Mouse (Mus musculus) forebrain, embryonic 11.5 days (tissue): ENCODE measurements around the gene Prlr. TPM values are rescaled to one million over a fixed set of nuclear protein-coding genes. Genes with fewer than 3 reads are reported as not detected.

Source experiments
- ATAC-seq: fragments of 200-750 bp; cut with Nextera tagmentation; replicated peaks from 2 replicates; pipeline ENCODE4 v1.8.0; 2017; ENCODE audit warnings: moderate TSS enrichment; ENCODE audit not compliant: low FRiP score
- DNase-seq: peaks from one replicate; pipeline ENCODE4 v3.0.0-alpha.2; 2017; ENCODE audit warnings: low spot score
- H3K27ac ChIP-seq: fragments of 300-500 bp; sonication (generic); 2 replicates; pipeline ENCODE4 v1.5.1; 2014; ENCODE audit warnings: low read depth, low read length
- H3K27me3 ChIP-seq: fragments of 300-500 bp; sonication (generic); 2 replicates; pipeline ENCODE4 v1.6.1; 2014; ENCODE audit warnings: mild to moderate bottlenecking, low read length, mixed read lengths; ENCODE audit not compliant: control insufficient read depth, insufficient read depth
- H3K36me3 ChIP-seq: fragments of 300-500 bp; sonication (generic); 2 replicates; pipeline ENCODE4 v1.6.1; 2014; ENCODE audit warnings: mild to moderate bottlenecking, low read length, moderate library complexity, mixed read lengths; ENCODE audit not compliant: control insufficient read depth, insufficient read depth
- H3K4me1 ChIP-seq: fragments of 300-500 bp; sonication (generic); replicated peaks from 2 replicates; pipeline ENCODE4 v1.6.1; 2014; ENCODE audit warnings: low read length, mixed read lengths; ENCODE audit not compliant: control insufficient read depth, insufficient read depth
- H3K4me2 ChIP-seq: fragments of 300-500 bp; sonication (generic); 2 replicates; pipeline ENCODE4 v1.6.1; 2014; ENCODE audit warnings: low read depth, mild to moderate bottlenecking, low read length, moderate library complexity, mixed read lengths; ENCODE audit not compliant: severe bottlenecking
- H3K4me3 ChIP-seq: fragments of 300-500 bp; sonication (generic); 2 replicates; pipeline ENCODE4 v1.5.1; 2014; ENCODE audit warnings: low read depth, low read length
- H3K9ac ChIP-seq: fragments of 300-500 bp; sonication (generic); 2 replicates; pipeline ENCODE4 v1.6.1; 2014; ENCODE audit warnings: low read length
- H3K9me3 ChIP-seq: fragments of 300-500 bp; sonication (generic); 2 replicates; pipeline ENCODE4 v1.6.1; 2016; ENCODE audit warnings: low read length, mixed read lengths; ENCODE audit not compliant: control insufficient read depth
- WGBS: fragments of 180-500 bp; shearing (Covaris S2); extraction: QIAGEN DNeasy Blood & Tissue Kit; methylation state at CpG from one replicate; pipeline ENCODE4 v1.1.7; 2014; 5-methylcytosine and 5-hydroxymethylcytosine counted together
- polyA plus RNA-seq: library from polyadenylated mRNA; unstranded; fragments of >200 nt; fragmentation: Nextera tagmentation; extraction: Ambion mirVana; gene quantifications from 2 replicates; pipeline ENCODE4 v1.2.1, GENCODE M21; 2014

Gene Prlr
- 0.24 and 0.43 TPM in 2 replicates for polyA plus RNA-seq

DNA sequence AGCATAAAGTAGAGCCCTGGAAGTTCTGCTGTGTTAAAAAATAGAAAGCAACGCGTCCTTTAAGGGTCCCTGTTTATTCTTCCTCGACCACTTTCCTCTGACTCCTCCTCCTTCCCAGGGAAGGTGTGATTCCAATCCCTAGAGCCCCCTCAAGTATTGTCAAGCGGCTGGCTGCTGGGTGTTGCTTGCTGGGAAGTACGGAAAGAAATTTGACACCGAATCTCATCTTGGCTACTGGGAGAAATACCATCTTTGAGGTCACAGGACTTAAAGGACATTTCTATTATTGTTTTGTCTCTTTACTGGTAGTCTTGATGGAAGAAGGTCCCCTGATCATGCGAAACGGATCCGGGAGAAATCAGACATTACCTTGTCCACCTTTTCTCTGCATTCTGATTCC is at the start of gene Prlr:
Gene Prlr (plus strand): TSS at position 156 of the 400 bp plus-strand sequence.
- DNase-seq (no peak), ATAC-seq (no peak)
- Histone ChIP-seq H3K4me3 (peak within 1 kb of the TSS; percentile 25), H3K27me3 (no peaks in the 10 kb centered on the region; the same call in 1 of the 2 replicates), H3K9ac (0 out of 2 replicates have a peak within 1 kb of the TSS, but pooled peaks have one; percentile 10), H3K36me3 (no peaks in the 10 kb centered on the region), H3K9me3 (no peaks in the 10 kb centered on the region), H3K27ac (no peak within 1 kb of the TSS), H3K4me1 (peaks cover 2% of the 10 kb centered on the region; the same call in 1 of the 2 replicates), H3K4me2 (peak within 1 kb of the TSS; percentile 57)
- WGBS = 5% methylated on average over 9 of the region's 9 CpGs

DNA sequence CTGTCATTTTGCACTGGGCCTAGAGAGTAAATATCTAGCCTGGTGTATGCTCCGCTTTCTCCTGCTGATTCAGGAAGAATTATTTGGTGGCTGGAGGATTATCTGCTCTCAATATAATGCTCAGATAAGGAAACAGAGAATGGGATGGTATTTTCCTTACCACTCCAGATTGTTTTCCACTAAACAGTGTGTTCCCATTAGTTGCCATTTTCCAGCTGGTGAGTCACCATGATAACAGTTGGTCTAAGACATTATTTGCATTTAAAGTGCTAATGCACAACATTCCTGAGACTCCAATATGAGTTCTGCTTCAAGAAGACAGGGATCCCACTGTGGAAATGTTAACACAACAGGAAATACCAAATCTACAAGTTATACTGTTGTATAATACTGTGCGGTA is 43.3 kb upstream of the Prlr start:
- WGBS = 99% methylated on average over 2 of the region's 2 CpGs
- no peaks in the 10 kb centered on the region for H3K9me3 ChIP-seq
- no peak overlapping the region for H3K9ac ChIP-seq
- H3K27me3 ChIP-seq = no peaks in the 10 kb centered on the region
- DNase-seq (no peak), ATAC-seq (no peak)
- no peak overlapping the region for H3K27ac ChIP-seq
- H3K4me3 ChIP-seq = no peak overlapping the region
- no peak overlapping the region for H3K4me2 ChIP-seq
- no peaks in the 10 kb centered on the region for H3K36me3 ChIP-seq
- H3K4me1 ChIP-seq = no peaks in the 10 kb centered on the region

DNA sequence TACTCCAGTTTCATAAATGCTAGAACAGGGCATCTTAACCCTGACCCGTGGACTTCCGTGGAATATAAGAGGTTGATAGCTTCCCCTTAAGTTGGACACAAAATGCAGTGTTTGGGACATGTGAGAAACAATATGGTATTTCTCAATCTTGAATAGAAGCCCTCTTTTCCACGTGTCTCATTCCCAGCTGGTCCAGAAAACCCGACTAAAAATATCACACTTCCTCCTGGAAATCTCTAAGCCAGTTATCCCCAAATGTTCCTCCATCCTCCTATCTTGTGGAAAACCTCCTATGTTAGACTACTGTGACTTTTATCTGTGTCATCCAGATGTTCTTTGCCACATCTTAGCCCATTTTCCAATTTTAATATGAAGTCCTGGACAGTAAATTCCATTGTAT is 42.1 kb upstream of the Prlr start:
- H3K9ac ChIP-seq = no peak overlapping the region
- H3K27ac ChIP-seq = no peak overlapping the region
- no peak overlapping the region for H3K4me2 ChIP-seq
- no peak for ATAC-seq
- H3K4me1 ChIP-seq = no peaks in the 10 kb centered on the region
- H3K36me3 ChIP-seq = no peaks in the 10 kb centered on the region
- no peak for DNase-seq
- 78% methylated on average over 4 of the region's 4 CpGs for WGBS
- H3K27me3 ChIP-seq = no peaks in the 10 kb centered on the region
- H3K4me3 ChIP-seq = no peak overlapping the region
- no peaks in the 10 kb centered on the region for H3K9me3 ChIP-seq

DNA sequence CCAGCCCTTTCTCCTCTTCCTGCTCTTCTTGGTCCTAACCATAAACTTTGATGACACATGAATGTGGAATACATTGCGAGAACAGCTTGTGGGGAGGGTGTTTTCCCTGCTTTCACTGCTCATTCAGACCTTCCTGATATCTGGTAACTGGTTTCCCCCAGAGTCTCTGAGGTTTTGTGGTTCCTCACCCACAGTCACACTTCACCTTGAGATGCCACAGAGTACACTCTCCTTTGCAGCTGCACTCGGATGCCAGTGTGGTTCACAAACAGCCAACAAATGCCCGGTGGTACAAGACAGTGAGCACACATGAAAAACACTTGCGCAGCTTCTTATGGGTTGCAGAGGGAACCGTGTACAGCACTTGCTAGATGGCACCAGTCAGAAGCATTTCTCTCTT is 32.5 kb upstream of the Prlr start:
- no peak for DNase-seq
- Histone ChIP-seq H3K27me3 (no peaks in the 10 kb centered on the region), H3K4me3 (no peak overlapping the region), H3K4me2 (no peak overlapping the region), H3K27ac (no peak overlapping the region), H3K9me3 (no peaks in the 10 kb centered on the region), H3K4me1 (no peaks in the 10 kb centered on the region), H3K36me3 (no peaks in the 10 kb centered on the region), H3K9ac (no peak overlapping the region)
- WGBS = 87% methylated on average over 5 of the region's 5 CpGs
- no peak for ATAC-seq

DNA sequence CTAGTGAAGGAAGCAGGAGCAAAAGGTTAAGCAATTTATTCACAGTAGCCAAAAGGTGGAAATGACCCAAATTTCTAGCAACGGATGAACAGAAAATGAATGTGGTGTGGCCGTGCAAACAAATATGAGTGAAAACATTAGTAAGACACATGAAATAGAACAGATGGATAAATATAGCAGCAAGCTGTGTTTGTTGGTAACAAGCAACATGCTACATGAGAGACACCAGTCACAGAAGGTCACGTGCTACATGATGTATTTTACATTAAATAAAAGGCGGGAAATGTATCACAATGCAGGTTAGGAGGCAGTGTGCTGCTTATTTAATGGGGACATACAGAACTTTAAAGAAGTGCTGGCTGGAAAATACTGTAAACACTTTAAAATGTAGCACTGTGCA is 28.8 kb upstream of the Prlr start:
- ATAC-seq (no peak), DNase-seq (no peak)
- H3K4me2 ChIP-seq = no peak overlapping the region
- no peak overlapping the region for H3K4me3 ChIP-seq
- no peaks in the 10 kb centered on the region for H3K27me3 ChIP-seq
- H3K9me3 ChIP-seq = no peaks in the 10 kb centered on the region
- 83% methylated on average over 4 of the region's 4 CpGs for WGBS
- H3K36me3 ChIP-seq = no peaks in the 10 kb centered on the region
- no peaks in the 10 kb centered on the region for H3K4me1 ChIP-seq
- no peak overlapping the region for H3K9ac ChIP-seq
- no peak overlapping the region for H3K27ac ChIP-seq

DNA sequence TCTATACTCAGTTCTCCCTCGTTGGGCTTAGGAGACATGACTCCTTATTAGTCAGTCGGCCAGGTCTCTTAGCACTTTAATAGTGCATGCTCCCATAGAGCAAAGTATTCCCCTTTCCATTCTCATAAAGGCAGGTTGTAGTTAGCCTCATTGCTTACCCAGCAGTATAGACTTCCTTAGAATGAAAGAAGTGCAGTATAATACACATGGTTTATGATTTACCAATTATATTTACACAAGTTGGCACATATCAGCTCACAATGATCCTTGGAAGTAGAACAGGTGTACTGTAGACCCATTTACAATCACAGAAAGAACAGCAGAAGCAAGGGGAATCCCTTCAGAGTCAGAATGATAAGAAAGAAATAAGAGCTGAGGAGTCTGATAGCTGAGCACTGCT is 16.4 kb upstream of the Prlr start:
- Histone ChIP-seq H3K27ac (no peak overlapping the region), H3K4me1 (no peaks in the 10 kb centered on the region), H3K4me2 (no peak overlapping the region), H3K36me3 (no peaks in the 10 kb centered on the region), H3K27me3 (no peaks in the 10 kb centered on the region), H3K9me3 (no peaks in the 10 kb centered on the region), H3K4me3 (no peak overlapping the region), H3K9ac (no peak overlapping the region)
- ATAC-seq (no peak), DNase-seq (no peak)
- 89% methylated on average over 2 of the region's 2 CpGs for WGBS

DNA sequence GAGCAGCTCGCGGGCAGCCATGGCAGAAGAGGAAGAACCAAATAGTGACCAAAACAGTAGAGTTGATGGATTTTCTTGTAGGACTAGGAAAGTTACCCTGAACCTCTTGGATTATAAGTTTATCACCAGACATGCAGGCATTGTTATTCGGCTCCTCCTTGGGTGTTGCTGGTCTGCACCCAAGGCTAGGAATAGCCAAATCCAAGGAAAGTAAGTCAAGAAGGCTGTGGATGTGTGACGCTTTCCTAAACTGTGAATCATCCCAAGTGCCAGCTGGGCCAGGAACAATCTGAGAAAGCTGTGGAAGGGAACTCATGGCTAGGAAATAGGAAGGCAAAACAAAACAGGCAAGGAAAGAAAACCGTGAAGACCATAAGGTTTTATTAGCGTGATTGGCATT is 2.0 kb upstream of the Prlr start:
- H3K27me3 ChIP-seq = no peaks in the 10 kb centered on the region; the same call in 1 of the 2 replicates
- no peaks in the 10 kb centered on the region for H3K36me3 ChIP-seq
- no peak overlapping the region for H3K9ac ChIP-seq
- no peaks in the 10 kb centered on the region for H3K9me3 ChIP-seq
- peaks cover 2% of the 10 kb centered on the region; the same call in 1 of the 2 replicates for H3K4me1 ChIP-seq
- H3K4me3 ChIP-seq = no peak overlapping the region
- DNase-seq (no peak), ATAC-seq (no peak)
- WGBS = 92% methylated on average over 6 of the region's 6 CpGs
- H3K4me2 ChIP-seq = no peak overlapping the region
- H3K27ac ChIP-seq = no peak overlapping the region

DNA sequence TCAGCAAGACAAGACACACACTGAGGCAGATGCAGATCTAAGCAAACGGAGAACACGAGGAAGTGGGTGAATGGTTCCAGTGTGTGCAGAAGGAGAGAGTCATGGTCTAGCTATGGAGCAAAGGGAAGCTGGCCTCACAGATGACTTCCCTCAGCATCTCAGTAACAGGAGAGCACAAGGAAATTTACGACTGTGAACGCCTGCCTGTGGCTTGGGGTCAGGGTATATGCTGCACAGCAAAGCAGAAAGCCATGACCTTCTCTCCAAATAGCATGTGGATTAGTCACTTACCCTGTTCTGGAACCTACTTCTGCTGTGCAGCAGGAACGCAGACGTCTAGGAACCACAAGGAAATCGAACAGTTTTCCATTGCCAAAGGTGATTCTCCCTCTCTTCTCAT is 1.4 kb upstream of the Prlr start:
- Histone ChIP-seq H3K4me2 (no peak overlapping the region), H3K9me3 (no peaks in the 10 kb centered on the region), H3K27me3 (no peaks in the 10 kb centered on the region; the same call in 1 of the 2 replicates), H3K4me3 (no peak overlapping the region), H3K4me1 (peaks cover 2% of the 10 kb centered on the region; the same call in 1 of the 2 replicates), H3K9ac (no peak overlapping the region), H3K36me3 (no peaks in the 10 kb centered on the region), H3K27ac (no peak overlapping the region)
- WGBS = 86% methylated on average over 7 of the region's 7 CpGs
- ATAC-seq (no peak), DNase-seq (no peak)

DNA sequence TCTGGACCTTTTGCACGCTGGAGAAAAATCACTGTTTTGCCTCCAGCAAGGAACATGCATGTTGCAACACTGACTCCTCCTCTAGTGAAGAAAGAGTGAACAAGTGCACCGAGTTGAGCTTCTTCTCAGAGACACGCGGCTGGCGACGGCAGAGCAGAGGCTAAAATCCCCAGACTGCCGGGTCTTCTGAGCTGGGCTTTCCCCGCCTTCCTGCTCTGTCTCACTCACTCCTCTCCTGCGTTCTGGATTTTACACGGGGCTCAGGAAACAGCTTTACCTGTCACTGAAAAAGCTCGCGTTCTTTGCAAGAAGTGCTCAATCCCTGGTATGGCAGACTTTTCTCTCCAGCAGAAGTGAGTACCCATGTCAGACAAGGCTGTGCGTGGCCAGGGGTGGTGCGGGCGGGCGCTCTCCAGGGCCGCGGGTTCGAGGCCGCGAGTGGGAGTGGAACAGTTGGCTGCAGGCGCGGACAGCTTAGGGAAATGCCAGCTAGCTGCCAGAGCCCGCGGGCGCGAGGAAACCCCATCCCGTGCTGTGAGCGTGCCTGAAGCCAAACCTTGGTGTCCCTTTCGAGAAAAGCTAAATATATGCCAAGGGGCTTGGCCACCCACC is 587 bp downstream of the Prlr start:
- WGBS = 1% methylated on average over 30 of the region's 30 CpGs
- ATAC-seq = peak; percentile 51
- peak; percentile 62 for DNase-seq
- Histone ChIP-seq H3K4me2 (peak overlapping the region; percentile 57), H3K4me1 (peaks cover 2% of the 10 kb centered on the region; the same call in 1 of the 2 replicates), H3K36me3 (no peaks in the 10 kb centered on the region), H3K27ac (no peak overlapping the region), H3K9me3 (no peaks in the 10 kb centered on the region), H3K27me3 (no peaks in the 10 kb centered on the region; the same call in 1 of the 2 replicates), H3K9ac (0 out of 2 replicates have a peak overlapping the region, but pooled peaks have one; percentile 10), H3K4me3 (peak overlapping the region; percentile 25)
